Mouse (Mus musculus) kidney, embryonic 14.5 days (tissue): Measurements from ENCODE around the gene Crkl. TPM values are rescaled to one million over a fixed set of nuclear protein-coding genes. Genes with fewer than 3 reads are reported as not detected.

ENCODE experiments used
- ATAC-seq: fragments of 200-750 bp; cut with Nextera tagmentation; 2 replicates; pipeline ENCODE4 v1.8.0; 2017; ENCODE audit warnings: moderate number of reproducible peaks, mild to moderate bottlenecking, moderate TSS enrichment, moderate library complexity; ENCODE audit not compliant: low FRiP score, low TSS enrichment
- H3K27ac ChIP-seq: fragments of 300-500 bp; sonication (generic); 2 replicates; pipeline ENCODE4 v1.5.1; 2014; ENCODE audit warnings: low read depth, mild to moderate bottlenecking, low read length, moderate library complexity, mixed read lengths
- H3K27me3 ChIP-seq: fragments of 300-500 bp; sonication (generic); 2 replicates; pipeline ENCODE4 v1.6.1; 2014; ENCODE audit warnings: mild to moderate bottlenecking, low read length; ENCODE audit not compliant: control insufficient read depth, insufficient read depth
- H3K36me3 ChIP-seq: fragments of 300-500 bp; sonication (generic); 2 replicates; pipeline ENCODE4 v1.6.1; 2014; ENCODE audit warnings: low read length, mixed read lengths; ENCODE audit not compliant: control insufficient read depth, insufficient read depth
- H3K4me1 ChIP-seq: fragments of 300-500 bp; sonication (generic); 2 replicates; pipeline ENCODE4 v1.6.1; 2014; ENCODE audit warnings: low read length, mixed read lengths; ENCODE audit not compliant: control insufficient read depth, insufficient read depth
- H3K4me2 ChIP-seq: fragments of 300-500 bp; sonication (generic); replicated peaks from 2 replicates; pipeline ENCODE4 v1.6.1; 2014; ENCODE audit warnings: low read depth, mild to moderate bottlenecking, low read length
- H3K4me3 ChIP-seq: fragments of 300-500 bp; sonication (generic); 2 replicates; pipeline ENCODE4 v1.5.1; 2014; ENCODE audit warnings: mild to moderate bottlenecking, low read length
- H3K9ac ChIP-seq: fragments of 300-500 bp; sonication (generic); 2 replicates; pipeline ENCODE4 v1.6.1; 2014; ENCODE audit warnings: low read depth, mild to moderate bottlenecking, low read length, moderate library complexity
- H3K9me3 ChIP-seq: fragments of 300-500 bp; sonication (generic); 2 replicates; pipeline ENCODE4 v1.6.1; 2016; ENCODE audit warnings: low read length; ENCODE audit not compliant: control insufficient read depth
- WGBS: fragments of 180-500 bp; shearing (Covaris S2); extraction: QIAGEN DNeasy Blood & Tissue Kit; methylation state at CpG from one replicate; pipeline ENCODE4 v1.1.7; 2014; 5-methylcytosine and 5-hydroxymethylcytosine counted together
- polyA plus RNA-seq: library from polyadenylated mRNA; unstranded; fragments of >200 nt; fragmentation: Nextera tagmentation; extraction: Ambion mirVana; gene quantifications from 2 replicates; pipeline ENCODE4 v1.2.1, GENCODE M21; 2014

Crkl gene
- polyA plus RNA-seq, result 59.6 and 77.9 TPM in 2 replicates

GRCm38 (mm10) chr16:17451541-17452372 lies at the start of gene Crkl:
Crkl (plus strand) TSS chr16:17451987.
- Histone ChIP-seq H3K9ac (peak within 1 kb of the TSS; percentile 97), H3K9me3 (no peaks in the 10 kb centered on the region; the same call in 1 of the 2 replicates), H3K4me1 (peaks cover 17% of the 10 kb centered on the region), H3K27me3 (no peaks in the 10 kb centered on the region), H3K4me2 (peak within 1 kb of the TSS; percentile 79), H3K27ac (peak within 1 kb of the TSS; percentile 98), H3K36me3 (peaks cover 10% of the 10 kb centered on the region), H3K4me3 (peak within 1 kb of the TSS; percentile 99)
- peak; percentile 98 for ATAC-seq
- 0% methylated on average over 63 of the region's 63 CpGs for WGBS

GRCm38 (mm10) chr16:17402855-17403254 lies 48.9 kb upstream of the Crkl start:
- WGBS, result 84% methylated on average over 1 of the region's 1 CpGs
- no peaks in the 10 kb centered on the region for H3K36me3 ChIP-seq
- no peak overlapping the region for H3K27ac ChIP-seq
- no peak for ATAC-seq
- H3K4me3 ChIP-seq, result no peak overlapping the region
- 0 out of 2 replicates have a peak, but pooled peaks cover 4% of the 10 kb centered on the region for H3K4me1 ChIP-seq
- H3K27me3 ChIP-seq, result no peaks in the 10 kb centered on the region
- no peaks in the 10 kb centered on the region for H3K9me3 ChIP-seq
- H3K9ac ChIP-seq, result no peak overlapping the region
- no peak overlapping the region for H3K4me2 ChIP-seq

- Histone ChIP-seq H3K4me2 (peak overlapping the region; percentile 67), H3K9me3 (no peaks in the 10 kb centered on the region), H3K4me3 (peak overlapping the region; percentile 57), H3K36me3 (no peaks in the 10 kb centered on the region), H3K9ac (peak overlapping the region; percentile 74), H3K27me3 (no peaks in the 10 kb centered on the region), H3K4me1 (0 out of 2 replicates have a peak, but pooled peaks cover 4% of the 10 kb centered on the region), H3K27ac (peak overlapping the region; percentile 4; the same call in 1 of the 2 replicates)
- WGBS, result 1% methylated on average over 22 of the region's 22 CpGs
- peak; percentile 85 for ATAC-seq
Observed at GRCm38 (mm10) chr16:17405271-17405696, 46.5 kb upstream of the Crkl start.

GRCm38 (mm10) chr16:17405736-17406443 lies 45.9 kb upstream of the Crkl start, which contains the start of the genes Snap29 and Pi4ka:
Snap29 (plus strand) TSS chr16:17405986.
Pi4ka (minus strand) TSS chr16:17406314.
- Histone ChIP-seq H3K4me1 (0 out of 2 replicates have a peak, but pooled peaks cover 4% of the 10 kb centered on the region), H3K4me2 (peak within 1 kb of the TSS; percentile 67), H3K27ac (peak within 1 kb of the TSS; percentile 38), H3K4me3 (peak within 1 kb of the TSS; percentile 57), H3K36me3 (no peaks in the 10 kb centered on the region), H3K9ac (peak within 1 kb of the TSS; percentile 74), H3K9me3 (no peaks in the 10 kb centered on the region), H3K27me3 (no peaks in the 10 kb centered on the region)
- peak; percentile 98 for ATAC-seq
- under 1% methylated on average over 55 of the region's 69 CpGs for WGBS

- no peak for ATAC-seq
- Histone ChIP-seq H3K4me1 (0 out of 2 replicates have a peak, but pooled peaks cover 4% of the 10 kb centered on the region), H3K9me3 (no peaks in the 10 kb centered on the region), H3K9ac (peak overlapping the region; percentile 74), H3K27ac (no peak overlapping the region), H3K4me3 (peak overlapping the region; percentile 57), H3K27me3 (no peaks in the 10 kb centered on the region), H3K36me3 (no peaks in the 10 kb centered on the region), H3K4me2 (peak overlapping the region; percentile 67)
- WGBS, result 29% methylated on average over 9 of the region's 9 CpGs
Observed at GRCm38 (mm10) chr16:17406512-17407231, 45.1 kb upstream of the Crkl start.

GRCm38 (mm10) chr16:17409046-17409445 lies 42.7 kb upstream of the Crkl start:
- H3K4me2 ChIP-seq, result no peak overlapping the region
- no peaks in the 10 kb centered on the region for H3K27me3 ChIP-seq
- WGBS, result 94% methylated on average over 2 of the region's 2 CpGs
- H3K4me1 ChIP-seq, result 0 out of 2 replicates have a peak, but pooled peaks cover 4% of the 10 kb centered on the region
- H3K9ac ChIP-seq, result no peak overlapping the region
- no peak for ATAC-seq
- no peak overlapping the region for H3K4me3 ChIP-seq
- H3K27ac ChIP-seq, result no peak overlapping the region
- H3K36me3 ChIP-seq, result no peaks in the 10 kb centered on the region
- H3K9me3 ChIP-seq, result no peaks in the 10 kb centered on the region

GRCm38 (mm10) chr16:17410209-17410608 lies 41.6 kb upstream of the Crkl start:
- 53% methylated on average over 4 of the region's 4 CpGs for WGBS

GRCm38 (mm10) chr16:17423021-17423420 lies 28.8 kb upstream of the Crkl start:
- no peak overlapping the region for H3K27ac ChIP-seq
- WGBS, result 84% methylated on average over 3 of the region's 3 CpGs

More at GRCm38 (mm10) chr16:17410209-17410608, 41.6 kb upstream of the Crkl start:
- Histone ChIP-seq H3K27ac (no peak overlapping the region), H3K9ac (0 out of 2 replicates have a peak overlapping the region, but pooled peaks have one; percentile 4), H3K27me3 (no peaks in the 10 kb centered on the region), H3K36me3 (no peaks in the 10 kb centered on the region), H3K4me2 (no peak overlapping the region), H3K4me1 (no peaks in the 10 kb centered on the region), H3K4me3 (no peak overlapping the region), H3K9me3 (no peaks in the 10 kb centered on the region)
- no peak for ATAC-seq

More at GRCm38 (mm10) chr16:17423021-17423420, 28.8 kb upstream of the Crkl start:
- ATAC-seq, result no peak
- Histone ChIP-seq H3K9me3 (no peaks in the 10 kb centered on the region), H3K4me2 (no peak overlapping the region), H3K36me3 (peaks cover 31% of the 10 kb centered on the region), H3K4me1 (no peaks in the 10 kb centered on the region), H3K27me3 (no peaks in the 10 kb centered on the region), H3K9ac (no peak overlapping the region), H3K4me3 (no peak overlapping the region)
